Mouse (Mus musculus): ENCODE results near the gene Ccdc6. TPM values are rescaled to one million over a fixed set of nuclear protein-coding genes. Genes with fewer than 3 reads are reported as not detected.

Gene Ccdc6
- polyA plus RNA-seq, 1 experiment from 2014 or later = 5.8 TPM

- Histone ChIP-seq H3K4me3 (ENCODE audit: low read depth, low read length) (no peak overlapping the region), H3K36me3 (ENCODE audit: control insufficient read depth, insufficient read depth) (peaks cover 3% of the 10 kb centered on the region), H3K27ac (ENCODE audit: low read length) (no peak overlapping the region), H3K4me1 (ENCODE audit: control insufficient read depth, low read depth, low read length) (no peaks in the 10 kb centered on the region; the same call in 1 of the 2 replicates), H3K27me3 (ENCODE audit: control insufficient read depth, insufficient read depth, low read depth, low read length) (no peaks in the 10 kb centered on the region), H3K4me2 (ENCODE audit: low read depth, low read length) (no peak overlapping the region), H3K9me3 (replicated peaks; ENCODE audit: control insufficient read depth, low read length) (no peaks in the 10 kb centered on the region), H3K9ac (ENCODE audit: low read depth, low read length) (no peak overlapping the region)
- no peak for ATAC-seq (ENCODE audit: low read depth)
- WGBS (ENCODE audit: insufficient replicate concordance) = 24% methylated on average over 9 of the region's 9 CpGs
These were observed 83.8 kb downstream of the Ccdc6 start for GRCm38 (mm10) chr10:70180727-70181126.

GRCm38 (mm10) chr10:70181279-70181972 lies 84.5 kb downstream of the Ccdc6 start:
- Histone ChIP-seq H3K27ac (ENCODE audit: low read length) (no peak overlapping the region), H3K4me1 (ENCODE audit: control insufficient read depth, low read depth, low read length) (no peaks in the 10 kb centered on the region; the same call in 1 of the 2 replicates), H3K9me3 (replicated peaks; ENCODE audit: control insufficient read depth, low read length) (no peaks in the 10 kb centered on the region), H3K9ac (ENCODE audit: low read depth, low read length) (no peak overlapping the region), H3K36me3 (ENCODE audit: control insufficient read depth, insufficient read depth) (peaks cover 3% of the 10 kb centered on the region), H3K4me3 (ENCODE audit: low read depth, low read length) (no peak overlapping the region), H3K27me3 (ENCODE audit: control insufficient read depth, insufficient read depth, low read depth, low read length) (no peaks in the 10 kb centered on the region), H3K4me2 (ENCODE audit: low read depth, low read length) (no peak overlapping the region)
- peak; percentile 50 for ATAC-seq (ENCODE audit: low read depth)
- WGBS (ENCODE audit: insufficient replicate concordance) = 57% methylated on average over 11 of the region's 11 CpGs

- Histone ChIP-seq H3K36me3 (ENCODE audit: control insufficient read depth, insufficient read depth) (peaks cover 7% of the 10 kb centered on the region), H3K9me3 (replicated peaks; ENCODE audit: control insufficient read depth, low read length) (no peaks in the 10 kb centered on the region), H3K27ac (ENCODE audit: low read length) (no peak overlapping the region), H3K9ac (ENCODE audit: low read depth, low read length) (no peak overlapping the region), H3K4me2 (ENCODE audit: low read depth, low read length) (no peak overlapping the region), H3K4me3 (ENCODE audit: low read depth, low read length) (no peak overlapping the region), H3K4me1 (ENCODE audit: control insufficient read depth, low read depth, low read length) (no peaks in the 10 kb centered on the region; the same call in 1 of the 2 replicates), H3K27me3 (ENCODE audit: control insufficient read depth, insufficient read depth, low read depth, low read length) (no peaks in the 10 kb centered on the region)
- 64% methylated on average over 15 of the region's 15 CpGs for WGBS (ENCODE audit: insufficient replicate concordance)
- ATAC-seq (ENCODE audit: low read depth) = no peak
These were observed 86.5 kb downstream of the Ccdc6 start for GRCm38 (mm10) chr10:70183210-70184080.

- Histone ChIP-seq H3K36me3 (ENCODE audit: control insufficient read depth, insufficient read depth) (peaks cover 21% of the 10 kb centered on the region), H3K4me3 (ENCODE audit: low read depth, low read length) (no peak overlapping the region), H3K4me1 (ENCODE audit: control insufficient read depth, low read depth, low read length) (no peaks in the 10 kb centered on the region; the same call in 1 of the 2 replicates), H3K9me3 (replicated peaks; ENCODE audit: control insufficient read depth, low read length) (no peaks in the 10 kb centered on the region), H3K27me3 (ENCODE audit: control insufficient read depth, insufficient read depth, low read depth, low read length) (no peaks in the 10 kb centered on the region), H3K4me2 (ENCODE audit: low read depth, low read length) (no peak overlapping the region), H3K27ac (ENCODE audit: low read length) (no peak overlapping the region), H3K9ac (ENCODE audit: low read depth, low read length) (no peak overlapping the region)
- no peak for ATAC-seq (ENCODE audit: low read depth)
- 60% methylated on average over 9 of the region's 9 CpGs for WGBS (ENCODE audit: insufficient replicate concordance)
These were observed 89.2 kb downstream of the Ccdc6 start for GRCm38 (mm10) chr10:70186136-70186535.

GRCm38 (mm10) chr10:70186586-70186985 lies 89.7 kb downstream of the Ccdc6 start:
- Histone ChIP-seq H3K27me3 (ENCODE audit: control insufficient read depth, insufficient read depth, low read depth, low read length) (no peaks in the 10 kb centered on the region), H3K4me2 (ENCODE audit: low read depth, low read length) (no peak overlapping the region), H3K27ac (ENCODE audit: low read length) (no peak overlapping the region), H3K9me3 (replicated peaks; ENCODE audit: control insufficient read depth, low read length) (no peaks in the 10 kb centered on the region), H3K9ac (ENCODE audit: low read depth, low read length) (no peak overlapping the region), H3K36me3 (ENCODE audit: control insufficient read depth, insufficient read depth) (peaks cover 23% of the 10 kb centered on the region), H3K4me1 (ENCODE audit: control insufficient read depth, low read depth, low read length) (no peaks in the 10 kb centered on the region; the same call in 1 of the 2 replicates), H3K4me3 (ENCODE audit: low read depth, low read length) (no peak overlapping the region)
- ATAC-seq (ENCODE audit: low read depth) = no peak
- WGBS (ENCODE audit: insufficient replicate concordance) = 62% methylated on average over 7 of the region's 7 CpGs

GRCm38 (mm10) chr10:70189864-70190263 lies 92.9 kb downstream of the Ccdc6 start:
- no peaks in the 10 kb centered on the region; the same call in 1 of the 2 replicates for H3K4me1 ChIP-seq (ENCODE audit: control insufficient read depth, low read depth, low read length)
- peaks cover 25% of the 10 kb centered on the region for H3K36me3 ChIP-seq (ENCODE audit: control insufficient read depth, insufficient read depth)

GRCm38 (mm10) chr10:70194283-70194682 lies 97.4 kb downstream of the Ccdc6 start:
- Histone ChIP-seq H3K9ac (ENCODE audit: low read depth, low read length) (no peak overlapping the region), H3K27ac (ENCODE audit: low read length) (no peak overlapping the region), H3K4me1 (ENCODE audit: control insufficient read depth, low read depth, low read length) (peaks cover 7% of the 10 kb centered on the region), H3K4me3 (ENCODE audit: low read depth, low read length) (no peak overlapping the region), H3K36me3 (ENCODE audit: control insufficient read depth, insufficient read depth) (peaks cover 10% of the 10 kb centered on the region; the same call in 1 of the 2 replicates), H3K27me3 (ENCODE audit: control insufficient read depth, insufficient read depth, low read depth, low read length) (no peaks in the 10 kb centered on the region), H3K9me3 (replicated peaks; ENCODE audit: control insufficient read depth, low read length) (no peaks in the 10 kb centered on the region), H3K4me2 (ENCODE audit: low read depth, low read length) (no peak overlapping the region)
- WGBS (ENCODE audit: insufficient replicate concordance) = 62% methylated on average over 9 of the region's 9 CpGs
- no peak for ATAC-seq (ENCODE audit: low read depth)

More at GRCm38 (mm10) chr10:70189864-70190263, 92.9 kb downstream of the Ccdc6 start:
- Histone ChIP-seq H3K27ac (ENCODE audit: low read length) (no peak overlapping the region), H3K4me2 (ENCODE audit: low read depth, low read length) (no peak overlapping the region), H3K9me3 (replicated peaks; ENCODE audit: control insufficient read depth, low read length) (no peaks in the 10 kb centered on the region), H3K9ac (ENCODE audit: low read depth, low read length) (no peak overlapping the region), H3K27me3 (ENCODE audit: control insufficient read depth, insufficient read depth, low read depth, low read length) (no peaks in the 10 kb centered on the region), H3K4me3 (ENCODE audit: low read depth, low read length) (no peak overlapping the region)
- WGBS (ENCODE audit: insufficient replicate concordance) = 85% methylated on average over 13 of the region's 13 CpGs
- no peak for ATAC-seq (ENCODE audit: low read depth)

- Histone ChIP-seq H3K4me1 (ENCODE audit: control insufficient read depth, low read depth, low read length) (peaks cover 7% of the 10 kb centered on the region), H3K4me2 (ENCODE audit: low read depth, low read length) (peak overlapping the region; percentile 29), H3K9ac (ENCODE audit: low read depth, low read length) (peak overlapping the region; percentile 46; the same call in 1 of the 2 replicates), H3K4me3 (ENCODE audit: low read depth, low read length) (no peak overlapping the region), H3K36me3 (ENCODE audit: control insufficient read depth, insufficient read depth) (peaks cover 5% of the 10 kb centered on the region; the same call in 1 of the 2 replicates), H3K9me3 (replicated peaks; ENCODE audit: control insufficient read depth, low read length) (no peaks in the 10 kb centered on the region), H3K27me3 (ENCODE audit: control insufficient read depth, insufficient read depth, low read depth, low read length) (no peaks in the 10 kb centered on the region), H3K27ac (ENCODE audit: low read length) (peak overlapping the region; percentile 74)
- ATAC-seq (ENCODE audit: low read depth) = peak; percentile 74
- WGBS (ENCODE audit: insufficient replicate concordance) = 27% methylated on average over 7 of the region's 7 CpGs
These were observed 98.4 kb downstream of the Ccdc6 start for GRCm38 (mm10) chr10:70195279-70195678.

Data from liver, embryonic 16.5 days (tissue).